Mouse (Mus musculus) liver, embryonic 14.5 days (tissue): ENCODE measurements around the gene Dmd. TPM values are rescaled to one million over a fixed set of nuclear protein-coding genes. Genes with fewer than 3 reads are reported as not detected.

Experiments used
- ATAC-seq: fragments of 200-750 bp; cut with Nextera tagmentation; 2 replicates; pipeline ENCODE4 v1.8.0; 2017; ENCODE audit warnings: moderate number of reproducible peaks, mild to moderate bottlenecking, moderate library complexity; ENCODE audit not compliant: insufficient read depth
- DNase-seq, 3 experiments: peaks; one replicate each; pipeline ENCODE4 v3.0.0-alpha.2; 2012 to 2013; ENCODE audit warnings: low read depth in 3 of 3, low spot score in 3 of 3
- H3K27ac ChIP-seq: fragments of 300-500 bp; sonication (generic); 2 replicates; pipeline ENCODE4 v1.5.1; 2014; ENCODE audit warnings: moderate library complexity, mild to moderate bottlenecking, control low read depth, inconsistent platforms
- H3K27me3 ChIP-seq: fragments of 300-500 bp; sonication (generic); 2 replicates; pipeline ENCODE4 v1.6.1; 2014; ENCODE audit warnings: mild to moderate bottlenecking, low read length, moderate library complexity; ENCODE audit not compliant: control insufficient read depth, insufficient read depth
- H3K36me3 ChIP-seq: fragments of 300-500 bp; sonication (generic); replicated peaks from 2 replicates; pipeline ENCODE4 v1.6.1; 2014; ENCODE audit warnings: low read depth; ENCODE audit not compliant: control insufficient read depth, insufficient read depth
- H3K4me1 ChIP-seq, 2 experiments: fragments of 200-500 bp in 1 of 2; fragments of 300-500 bp in 1 of 2; sonication (generic) in 1 of 2; replicated peaks; 2 replicates each; pipeline ENCODE4 v1.6.1; 2012 to 2014; ENCODE audit warnings: antibody characterized with exemption in 1 of 2, inconsistent platforms in 1 of 2, low read length in 1 of 2; ENCODE audit not compliant: control insufficient read depth in 2 of 2, insufficient read depth in 2 of 2
- H3K4me2 ChIP-seq: fragments of 300-500 bp; sonication (generic); 2 replicates; pipeline ENCODE4 v1.6.1; 2014; ENCODE audit warnings: low read depth, mild to moderate bottlenecking, control low read depth, moderate library complexity
- H3K4me3 ChIP-seq, 2 experiments: fragments of 200-500 bp in 1 of 2; fragments of 300-500 bp in 1 of 2; sonication (generic) in 1 of 2; 2 replicates each; pipeline ENCODE4 v1.5.1; 2012 to 2014; ENCODE audit warnings: low read depth in 2 of 2, low read length in 2 of 2, mild to moderate bottlenecking in 2 of 2, control low read depth in 1 of 2, inconsistent platforms in 1 of 2, moderate library complexity in 1 of 2; ENCODE audit not compliant: insufficient read depth in 1 of 2
- H3K9ac ChIP-seq: fragments of 300-500 bp; sonication (generic); replicated peaks from 2 replicates; pipeline ENCODE4 v1.6.1; 2014; ENCODE audit warnings: mild to moderate bottlenecking, control low read depth, moderate library complexity
- H3K9me3 ChIP-seq: fragments of 300-500 bp; sonication (generic); 2 replicates; pipeline ENCODE4 v1.6.1; 2016; ENCODE audit warnings: low read length, mixed read lengths; ENCODE audit not compliant: control insufficient read depth
- CTCF ChIP-seq: IDR thresholded peaks from 2 replicates; pipeline ENCODE4 v1.5.1; 2016; ENCODE audit warnings: antibody characterized with exemption, low read depth, control low read depth
- EP300 ChIP-seq: IDR thresholded peaks from 2 replicates; pipeline ENCODE4 v1.6.1; 2016; ENCODE audit warnings: antibody characterized with exemption, low read depth
- WGBS: fragments of 180-500 bp; shearing (Covaris S2); extraction: QIAGEN DNeasy Blood & Tissue Kit; methylation state at CpG from one replicate; pipeline ENCODE4 v1.1.7; 2014; ENCODE audit not compliant: insufficient replicate concordance; 5-methylcytosine and 5-hydroxymethylcytosine counted together
- polyA plus RNA-seq, 2 experiments: library from polyadenylated mRNA; depleted of rRNA in 1 of 2; stranded (reverse) in 1 of 2; unstranded in 1 of 2; fragments of >200 nt; fragmentation: Nextera tagmentation in 1 of 2; extraction: Ambion mirVana in 1 of 2; gene quantifications; 2 replicates each; pipeline versions ENCODE4 v1.2.1 to v1.2.3; 2012 to 2014

The Dmd gene
- polyA plus RNA-seq, 2 experiments, result 3.7 to 6.1 TPM

DNA sequence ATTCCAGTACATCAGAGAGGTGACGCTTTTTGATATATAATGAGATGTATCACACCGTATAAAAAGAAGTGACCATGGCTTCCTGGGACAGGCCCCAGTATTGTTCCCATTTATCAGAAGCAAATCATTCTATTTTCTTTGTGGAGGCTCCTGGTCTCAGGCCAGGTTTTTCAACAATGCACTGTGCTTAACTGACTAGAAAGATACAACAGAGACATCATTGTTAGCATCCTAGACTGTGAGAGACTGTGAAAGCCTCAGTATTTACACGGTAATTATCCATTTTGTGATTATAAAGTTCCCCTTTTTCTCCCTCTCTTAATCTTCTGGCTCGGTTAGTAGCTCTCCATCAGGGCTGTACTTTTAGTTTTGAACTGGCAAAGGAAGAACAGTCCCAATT lies 1487.9 kb downstream of the Dmd start:
- 61% methylated on average over 4 of the region's 4 CpGs for WGBS
- no peak for TF ChIP-seq CTCF
- no peak for TF ChIP-seq EP300
- Histone ChIP-seq H3K9me3 (no peaks in the 10 kb centered on the region), H3K4me3 (no peak overlapping the region), H3K9ac (no peak overlapping the region), H3K27ac (no peak overlapping the region), H3K4me2 (no peak overlapping the region), H3K36me3 (no peaks in the 10 kb centered on the region), H3K27me3 (no peaks in the 10 kb centered on the region), H3K4me1 (no peaks in the 10 kb centered on the region)
- DNase-seq, result no peak
- no peak for ATAC-seq

- TF ChIP-seq CTCF, result no peak
- no peak for TF ChIP-seq EP300
- Histone ChIP-seq H3K9ac (no peak overlapping the region), H3K9me3 (no peaks in the 10 kb centered on the region), H3K4me2 (no peak overlapping the region), H3K4me3 (no peak overlapping the region), H3K27ac (no peak overlapping the region), H3K27me3 (no peaks in the 10 kb centered on the region), H3K36me3 (no peaks in the 10 kb centered on the region), H3K4me1 (no peaks in the 10 kb centered on the region)
- 37% methylated on average over 3 of the region's 3 CpGs for WGBS
- DNase-seq (no peak), ATAC-seq (no peak)
Observed at GRCm38 (mm10) chrX:84442996-84443395, 1494.3 kb downstream of the Dmd start.

DNA sequence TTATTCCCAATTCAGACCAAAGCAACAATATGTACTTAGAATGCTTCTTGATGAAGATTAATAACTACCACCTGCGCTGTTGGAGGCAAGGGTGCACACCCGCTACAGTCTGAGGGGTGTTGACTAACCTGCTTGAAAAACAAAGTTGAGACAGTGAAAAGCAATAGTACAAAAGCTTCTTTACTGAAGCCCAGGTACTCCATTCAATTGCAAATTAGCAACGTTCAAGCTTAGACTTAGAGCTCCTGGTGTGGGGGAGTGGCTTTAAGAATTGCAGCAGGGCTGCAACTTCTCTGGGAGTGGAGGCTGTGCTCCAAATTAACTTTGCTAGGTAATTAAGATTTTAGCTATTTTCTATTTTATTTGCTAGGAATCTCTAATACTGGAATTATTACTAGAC lies 1495.3 kb downstream of the Dmd start:
- TF ChIP-seq CTCF (no peak), EP300 (no peak)
- H3K4me1 ChIP-seq, result no peaks in the 10 kb centered on the region
- no peak overlapping the region for H3K4me2 ChIP-seq
- no peaks in the 10 kb centered on the region for H3K27me3 ChIP-seq
- no peak overlapping the region for H3K9ac ChIP-seq
- H3K36me3 ChIP-seq, result no peaks in the 10 kb centered on the region
- H3K4me3 ChIP-seq, result no peak overlapping the region
- H3K27ac ChIP-seq, result no peak overlapping the region
- ATAC-seq, result no peak
- no peak for DNase-seq
- H3K9me3 ChIP-seq, result no peaks in the 10 kb centered on the region
- 43% methylated on average over 3 of the region's 3 CpGs for WGBS

DNA sequence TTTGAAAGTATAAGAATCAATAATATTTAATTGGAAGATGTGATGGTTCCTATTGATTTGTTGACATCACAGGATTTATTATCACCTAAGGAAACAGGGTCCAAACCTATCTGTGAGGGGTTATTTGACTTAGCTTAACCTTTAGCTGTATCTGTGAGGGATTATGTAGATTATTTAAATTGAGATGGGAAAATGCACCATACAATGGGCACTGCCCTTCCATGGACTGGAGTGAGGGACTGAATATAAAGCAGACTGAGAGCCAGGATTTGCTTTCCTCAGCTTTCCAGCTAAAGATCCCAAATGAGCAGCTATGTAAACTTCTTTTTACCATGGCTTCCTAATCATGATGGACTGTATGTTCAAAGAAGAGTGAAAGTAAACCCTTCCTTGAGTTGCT lies 1496.0 kb downstream of the Dmd start:
- no peaks in the 10 kb centered on the region for H3K9me3 ChIP-seq
- no peaks in the 10 kb centered on the region for H3K4me1 ChIP-seq
- no peak overlapping the region for H3K27ac ChIP-seq
- no peak overlapping the region for H3K9ac ChIP-seq
- H3K36me3 ChIP-seq, result no peaks in the 10 kb centered on the region
- no peak overlapping the region for H3K4me3 ChIP-seq
- TF ChIP-seq CTCF, result no peak
- no peak for TF ChIP-seq EP300
- no peaks in the 10 kb centered on the region for H3K27me3 ChIP-seq
- no peak for ATAC-seq
- no peak for DNase-seq
- no peak overlapping the region for H3K4me2 ChIP-seq

GRCm38 (mm10) chrX:84454473-84454872 lies 1505.8 kb downstream of the Dmd start:
- H3K9ac ChIP-seq, result no peak overlapping the region
- no peaks in the 10 kb centered on the region for H3K36me3 ChIP-seq
- H3K27me3 ChIP-seq, result no peaks in the 10 kb centered on the region
- TF ChIP-seq EP300 (no peak), CTCF (peak; percentile 56; the same call in 1 of the 2 replicates)
- no peaks in the 10 kb centered on the region for H3K4me1 ChIP-seq
- no peaks in the 10 kb centered on the region for H3K9me3 ChIP-seq
- no peak overlapping the region for H3K4me3 ChIP-seq
- H3K27ac ChIP-seq, result no peak overlapping the region
- ATAC-seq, result no peak
- WGBS, result 50% methylated on average over 1 of the region's 1 CpGs
- peak in 1 of 3 experiments; percentile 0 for DNase-seq
- H3K4me2 ChIP-seq, result no peak overlapping the region
